Mouse (Mus musculus) thymus, postnatal 36 days (tissue): ENCODE data around the gene Stab2.

Experiments
- DNase-seq, 2 experiments: peaks; one replicate each; pipeline ENCODE4 v3.0.0; 2022; ENCODE audit warnings: mixed read lengths in 2 of 2

Stab2 gene

GRCm38 (mm10) chr10:86890166-86890930 lies 117.5 kb downstream of the Stab2 start:
- no peak for DNase-seq

GRCm38 (mm10) chr10:86889440-86889839 lies 118.4 kb downstream of the Stab2 start:
- no peak for DNase-seq

GRCm38 (mm10) chr10:86886434-86886833 lies 121.4 kb downstream of the Stab2 start:
- DNase-seq, result no peak

GRCm38 (mm10) chr10:86881448-86881847 lies 126.4 kb downstream of the Stab2 start:
- DNase-seq, result no peak

GRCm38 (mm10) chr10:86880071-86880806 lies 127.6 kb downstream of the Stab2 start:
- DNase-seq, result no peak

GRCm38 (mm10) chr10:86878721-86879120 lies 129.1 kb downstream of the Stab2 start:
- DNase-seq, result no peak

- no peak for DNase-seq
Observed at GRCm38 (mm10) chr10:86872591-86872990, 135.2 kb downstream of the Stab2 start.

- no peak for DNase-seq
Observed at GRCm38 (mm10) chr10:86872121-86872520, 135.7 kb downstream of the Stab2 start.

- no peak for DNase-seq
Observed at GRCm38 (mm10) chr10:86863429-86863828, 144.4 kb downstream of the Stab2 start.

GRCm38 (mm10) chr10:86862496-86862895 lies 145.3 kb downstream of the Stab2 start:
- no peak for DNase-seq

- no peak for DNase-seq
Observed at GRCm38 (mm10) chr10:86860396-86860795, 147.4 kb downstream of the Stab2 start.

- no peak for DNase-seq
Observed at GRCm38 (mm10) chr10:86853433-86853832, 154.4 kb downstream of the Stab2 start.

GRCm38 (mm10) chr10:86852160-86852559 lies 155.7 kb downstream of the Stab2 start:
- DNase-seq, result no peak

- DNase-seq, result no peak
Observed at GRCm38 (mm10) chr10:86849508-86849907, 158.3 kb downstream of the Stab2 start.

GRCm38 (mm10) chr10:86849087-86849486 lies 158.7 kb downstream of the Stab2 start:
- DNase-seq, result no peak

- DNase-seq, result no peak
Observed at GRCm38 (mm10) chr10:86846926-86847467, 160.8 kb downstream of the Stab2 start.

- DNase-seq, result no peak
Observed at GRCm38 (mm10) chr10:86842659-86843058, 165.2 kb downstream of the Stab2 start.

GRCm38 (mm10) chr10:86838827-86839226 lies 169.0 kb downstream of the Stab2 start:
- DNase-seq, result no peak

- DNase-seq, result no peak
Observed at GRCm38 (mm10) chr10:86836784-86837183, 171.0 kb downstream of the Stab2 start.

GRCm38 (mm10) chr10:86829515-86829914 lies 178.3 kb downstream of the Stab2 start:
- no peak for DNase-seq

GRCm38 (mm10) chr10:86828221-86829135 lies 179.3 kb downstream of the Stab2 start:
- DNase-seq, result peak in 1 of 2 experiments; percentile 22

GRCm38 (mm10) chr10:86826929-86827328 lies 180.9 kb downstream of the Stab2 start:
- no peak for DNase-seq
